Mouse (Mus musculus) lung, postnatal 25 days (tissue): ENCODE measurements at regions not wholly inside any gene's neighbourhood (a gene's known extent, or its start where the extent isn't known, plus 50 kb on each side); places are given as distances from the start of the nearest gene placed in this dataset.
"Not testable (repeated sequence)": the region's sequence is repeated elsewhere in the genome, so short reads cannot be mapped to it uniquely, and the experiment has no call there.

Experiments
- DNase-seq: peaks from one replicate; pipeline ENCODE4 v3.0.0; 2022; ENCODE audit warnings: low spot score

DNA sequence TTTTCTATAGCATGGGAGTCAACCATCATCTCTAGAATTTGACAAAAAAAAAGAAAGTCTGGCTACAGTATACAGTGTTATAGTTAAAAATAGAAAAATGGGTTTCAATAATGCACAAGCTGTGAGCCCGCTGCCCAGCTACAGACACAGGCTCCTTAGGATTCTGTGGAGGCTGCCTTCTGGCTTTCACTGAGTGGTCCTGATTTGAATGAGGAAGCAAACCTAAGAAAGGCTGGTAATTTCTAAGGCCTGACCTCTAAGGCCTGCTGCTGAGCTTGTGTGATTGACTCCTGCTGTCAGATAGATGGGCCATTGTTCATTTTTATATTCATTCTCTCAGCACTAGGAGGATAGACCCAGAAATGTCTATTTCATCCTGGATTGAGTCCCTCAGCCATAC, 67.7 kb downstream of the Alg10b start:
- DNase-seq, result no peak

DNA sequence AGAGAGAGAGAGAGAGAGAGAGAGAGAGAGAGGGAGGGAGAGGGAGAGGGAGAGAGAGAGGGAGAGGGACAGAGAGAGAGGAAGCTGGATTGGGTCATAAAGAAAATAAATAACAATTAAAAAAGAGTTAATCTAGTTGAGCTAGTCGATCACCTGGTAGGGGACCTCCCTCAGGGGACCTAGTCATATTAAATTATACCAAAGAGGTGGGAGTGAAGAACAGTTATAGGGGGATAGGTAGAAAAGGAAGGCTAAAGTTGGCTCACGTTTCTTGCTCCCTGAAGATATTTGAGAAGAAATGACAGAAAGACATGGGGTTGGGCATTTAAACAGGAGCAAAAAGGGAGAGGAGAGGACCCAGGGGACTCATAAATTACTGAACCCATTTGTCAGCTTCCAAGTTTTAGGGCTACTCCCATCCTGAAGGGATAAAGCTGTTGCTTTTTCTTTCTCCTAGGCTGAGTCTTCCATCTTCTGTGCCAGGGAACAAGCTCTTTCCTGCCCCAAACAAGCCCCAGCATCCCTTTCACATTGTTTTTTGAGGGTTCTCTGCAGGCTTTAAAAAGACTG, 70.3 kb downstream of the Alg10b start:
- DNase-seq, result no peak

DNA sequence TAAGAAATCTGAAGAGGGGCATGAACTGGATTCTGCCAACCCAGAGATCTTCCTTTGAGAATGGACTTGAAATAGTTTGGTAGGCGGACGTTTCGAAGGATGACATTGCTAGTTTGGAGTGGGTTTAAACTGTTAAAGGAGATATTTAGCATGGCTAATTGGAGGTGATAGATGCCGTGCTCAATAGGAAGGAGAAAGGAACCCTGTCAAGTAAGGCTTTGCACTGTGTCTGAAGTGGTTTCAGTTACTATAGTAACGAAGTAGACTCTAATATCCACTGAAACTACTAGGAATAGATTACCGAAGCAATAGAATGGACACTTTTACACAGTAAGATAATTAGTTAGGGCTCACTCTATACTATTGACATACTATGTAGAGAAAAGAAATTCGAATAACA, 74.5 kb downstream of the Alg10b start:
- no peak for DNase-seq

DNA sequence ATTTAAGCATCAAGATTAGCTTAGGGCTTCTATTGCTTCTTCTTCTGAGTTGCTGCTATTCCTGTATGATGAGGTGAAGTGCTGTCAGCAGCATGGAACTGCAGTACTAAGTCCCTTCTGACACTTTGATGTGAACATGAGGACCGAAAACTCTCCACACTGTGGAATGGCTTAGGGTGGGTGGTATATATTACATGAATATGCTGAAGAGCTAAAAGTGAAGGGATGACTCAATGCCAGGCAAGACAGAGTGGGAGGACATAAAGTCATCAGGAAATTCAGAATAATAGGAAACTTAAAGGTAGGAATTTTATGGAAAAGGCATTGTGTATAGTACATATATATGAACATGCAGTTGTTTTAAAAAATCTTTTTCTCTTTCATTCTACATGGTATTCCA, 79.3 kb downstream of the Alg10b start:
- no peak for DNase-seq

DNA sequence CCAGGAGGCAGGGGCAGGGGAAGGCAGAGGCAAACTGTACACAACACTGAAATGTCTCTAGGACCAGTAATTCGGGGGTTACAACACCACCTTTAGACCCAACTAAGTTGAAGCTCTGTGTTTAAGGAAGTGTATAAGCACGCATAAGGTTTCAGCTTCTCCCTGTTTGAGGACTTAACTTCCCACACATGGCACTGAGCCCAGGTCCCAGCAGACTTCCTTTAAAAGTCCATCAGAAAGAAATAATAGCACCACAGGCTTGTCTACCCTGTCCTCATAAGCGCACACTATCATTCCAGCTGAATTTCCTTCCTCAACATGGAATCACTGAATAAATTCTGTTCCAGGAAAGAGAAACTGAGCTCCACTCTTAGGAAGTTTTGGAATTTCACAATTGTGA, 80.9 kb downstream of the Alg10b start:
- DNase-seq, result no peak

DNA sequence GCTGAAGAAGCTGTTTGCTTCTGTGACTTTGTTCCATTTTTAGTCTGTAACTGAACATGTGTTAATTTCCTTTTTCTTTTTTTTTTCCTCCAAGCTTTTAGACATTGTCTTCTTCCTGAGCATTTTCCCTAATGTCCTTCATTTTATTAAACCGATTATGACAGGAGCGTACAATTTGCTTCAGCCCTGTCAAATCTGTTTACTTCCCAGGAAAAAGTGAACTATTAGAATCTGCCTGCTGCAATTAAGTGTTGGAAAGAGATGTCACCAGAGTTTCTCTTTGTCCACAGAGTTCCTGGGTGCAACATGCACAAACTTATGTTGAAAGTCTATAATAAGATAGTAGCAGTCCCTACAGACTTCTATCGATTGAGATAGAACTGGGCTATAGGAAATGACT, 82.8 kb downstream of the Alg10b start:
- DNase-seq, result no peak

DNA sequence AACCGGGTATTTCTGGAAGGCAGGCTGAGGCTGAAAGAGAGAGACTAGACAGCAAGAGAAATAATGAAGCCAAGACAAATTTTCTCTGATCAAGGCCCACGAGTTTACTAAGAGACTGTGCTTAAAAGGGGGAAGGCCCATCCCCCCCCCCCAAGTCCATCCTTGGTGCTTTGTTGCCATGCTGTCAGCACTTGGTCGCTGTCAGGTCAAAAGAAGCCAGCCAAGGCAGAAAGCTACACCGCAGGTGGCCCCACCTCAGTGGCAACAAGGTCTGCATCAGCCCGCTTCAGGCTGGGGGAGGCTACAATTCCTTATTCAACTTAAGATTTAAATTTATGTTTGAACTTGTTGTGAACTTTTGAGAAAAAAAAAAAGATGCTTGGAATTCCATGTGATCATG, 84.3 kb downstream of the Alg10b start:
- DNase-seq, result not testable (repeated sequence)

DNA sequence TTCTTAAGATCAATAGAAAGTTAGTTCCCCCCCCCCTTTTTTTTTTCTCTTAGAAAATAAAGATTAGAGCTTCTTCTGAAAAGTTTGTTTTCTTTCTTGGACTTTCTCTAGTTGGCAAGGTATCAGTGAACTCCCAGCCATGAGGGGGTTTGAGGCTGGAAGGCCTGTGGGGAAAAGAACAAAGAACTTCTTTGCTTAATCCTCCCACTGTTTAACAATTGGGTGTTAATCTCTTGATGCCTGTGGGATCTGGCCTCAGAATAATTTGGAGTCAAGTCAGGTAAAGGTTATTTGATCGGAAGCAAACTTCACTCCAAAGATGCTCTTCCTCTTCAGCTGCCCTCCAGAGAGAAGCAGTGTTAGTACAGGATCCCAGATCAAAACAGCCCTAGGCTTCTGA, 84.8 kb downstream of the Alg10b start:
- no peak for DNase-seq

DNA sequence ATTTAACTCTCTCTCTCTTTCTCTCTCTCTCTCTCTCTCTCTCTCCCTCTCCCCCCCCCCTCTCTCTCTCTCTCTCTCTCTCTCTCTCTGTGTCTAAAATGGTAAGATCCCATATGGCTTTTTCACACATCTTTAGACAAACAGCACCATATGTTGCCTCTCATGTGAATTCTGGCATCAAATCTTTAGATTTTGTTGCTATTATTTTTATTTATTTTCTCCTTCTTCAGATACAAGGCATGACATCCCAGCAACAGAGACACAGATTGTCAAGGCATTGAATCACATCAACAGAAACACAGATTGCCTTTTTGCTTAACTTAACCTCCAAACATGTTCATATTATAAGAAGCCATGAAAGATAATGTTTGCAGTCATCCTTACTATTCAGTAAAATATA, 85.6 kb downstream of the Alg10b start:
- no peak for DNase-seq

DNA sequence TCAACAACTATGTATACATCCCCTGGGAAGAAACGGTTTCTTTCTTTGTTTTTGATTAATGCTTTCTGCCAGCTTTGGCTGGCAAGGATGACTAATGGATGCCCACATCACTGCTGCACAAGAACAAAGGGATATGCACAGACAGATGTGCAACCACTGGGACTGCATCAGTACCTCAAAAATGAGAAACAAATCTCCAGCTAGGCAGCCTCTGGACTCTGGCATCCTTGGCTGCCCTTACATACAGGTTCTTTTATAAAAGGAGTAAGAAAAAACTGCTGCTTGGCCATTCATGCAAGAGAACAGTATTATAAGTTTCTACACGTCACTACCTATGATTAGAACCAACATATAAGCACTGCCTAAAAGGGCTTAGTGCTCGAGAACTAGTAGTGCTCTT, 97.7 kb downstream of the Alg10b start:
- no peak for DNase-seq

DNA sequence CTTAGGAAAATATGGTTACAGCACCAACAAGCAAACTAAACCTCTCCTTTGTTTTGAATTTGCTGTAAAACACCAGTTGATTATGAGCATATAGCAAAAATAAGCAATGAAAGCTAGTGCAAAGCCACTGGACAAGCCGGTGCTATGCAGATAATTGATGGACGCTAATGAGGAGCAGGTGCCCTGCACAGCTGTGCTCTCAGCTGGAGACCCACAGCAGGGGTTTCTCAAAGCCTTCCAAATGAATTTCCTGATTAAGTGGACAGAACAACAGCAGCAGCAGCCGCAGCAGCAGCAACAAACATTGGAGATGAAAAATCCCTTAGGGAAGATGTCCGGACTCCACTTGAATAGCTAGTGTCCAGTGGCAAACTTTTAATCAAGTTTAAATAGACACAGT, 109.2 kb downstream of the Alg10b start:
- DNase-seq, result no peak

DNA sequence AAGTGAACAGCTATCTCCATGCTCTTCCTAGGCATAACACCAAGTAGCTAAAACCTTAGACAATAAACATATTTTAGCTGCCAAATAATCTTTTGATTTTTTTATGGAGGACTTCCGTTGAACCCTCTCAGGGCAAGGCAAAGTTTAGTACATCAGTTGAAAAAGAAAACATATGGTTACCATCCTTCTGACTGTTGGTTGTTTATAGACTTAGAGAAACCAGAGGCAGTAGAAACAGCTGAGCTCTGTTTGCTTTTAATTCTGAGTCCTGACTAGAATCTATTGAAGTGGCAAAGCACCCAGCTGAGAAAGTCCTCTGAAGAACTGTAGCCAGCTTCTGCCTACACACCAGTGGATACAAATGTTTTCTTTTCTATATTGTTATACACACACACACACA, 109.7 kb downstream of the Alg10b start:
- no peak for DNase-seq

DNA sequence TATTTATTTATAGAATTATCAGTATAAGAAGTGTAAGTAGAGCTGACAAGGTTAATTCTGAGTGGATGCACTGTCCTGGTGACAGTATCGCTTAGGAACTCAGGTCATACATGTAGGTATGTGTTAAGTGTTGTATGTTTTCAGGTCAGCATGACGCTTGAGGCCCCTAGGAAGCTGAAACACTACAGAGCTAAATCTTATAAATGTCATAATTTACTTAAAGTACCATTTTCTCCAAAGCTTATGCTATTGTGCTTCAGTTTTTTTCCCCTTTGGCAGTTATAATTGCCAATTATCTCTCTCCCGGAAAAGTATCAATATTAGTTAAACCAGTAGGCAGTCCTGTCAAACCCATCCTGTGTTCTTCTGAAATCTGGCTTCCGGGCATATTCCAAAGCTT, 110.3 kb downstream of the Alg10b start:
- no peak for DNase-seq

DNA sequence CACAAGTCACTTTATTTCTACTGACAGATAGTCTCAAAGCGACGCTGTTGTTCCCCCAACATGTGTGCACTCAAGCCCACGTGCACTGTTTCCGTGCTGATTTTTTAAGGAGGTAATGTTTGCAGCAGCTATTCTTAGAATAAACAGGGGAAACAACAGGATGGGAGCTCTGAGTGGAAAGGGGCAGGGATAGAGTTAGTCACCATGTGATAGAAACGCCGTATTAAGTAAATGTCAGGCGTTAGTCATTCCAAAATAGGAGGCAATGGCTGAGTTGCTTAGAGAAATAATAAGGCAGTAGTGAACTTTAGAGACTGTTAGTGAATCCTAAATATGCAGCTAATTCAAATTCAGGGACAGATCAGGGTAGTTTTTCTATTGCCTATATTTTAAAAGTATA, 111.4 kb downstream of the Alg10b start:
- peak; percentile 9 for DNase-seq

DNA sequence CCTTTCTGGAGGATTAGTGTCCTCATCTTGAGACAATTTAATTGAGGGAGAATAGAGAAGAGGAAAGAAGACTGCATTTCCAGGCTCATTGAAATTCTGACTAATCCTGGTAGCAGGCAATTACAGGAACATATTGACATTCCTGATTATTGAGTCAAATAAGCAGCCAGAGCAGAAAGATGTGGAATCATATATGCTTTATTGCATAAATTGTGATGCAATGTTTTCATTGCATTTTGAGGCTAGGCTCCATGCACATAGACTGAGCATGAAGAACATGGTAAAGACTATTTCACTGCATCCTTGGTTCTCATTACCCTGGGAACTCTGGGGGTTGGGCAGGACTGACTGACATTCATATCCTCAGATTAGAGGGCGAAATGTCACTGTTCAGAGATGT, 116.0 kb downstream of the Alg10b start:
- no peak for DNase-seq

DNA sequence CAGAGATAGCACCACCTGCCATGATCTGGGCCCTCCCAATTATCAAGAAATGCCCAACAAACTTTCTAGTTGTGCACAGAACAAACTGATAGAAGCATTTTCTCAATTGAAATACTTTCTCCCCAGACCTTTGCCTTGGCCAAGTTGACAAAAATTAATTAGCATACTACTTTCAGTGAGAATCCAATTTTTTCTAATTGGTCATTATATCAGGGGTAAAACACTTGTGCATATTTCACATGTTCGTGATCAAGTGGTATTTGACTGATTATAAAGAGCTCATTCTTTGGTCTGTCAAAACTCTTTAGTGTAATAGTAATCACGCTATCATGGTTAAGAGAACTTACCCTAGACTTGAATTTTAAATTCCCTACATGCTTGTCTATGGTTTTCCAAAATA, 117.2 kb downstream of the Alg10b start:
- no peak for DNase-seq

DNA sequence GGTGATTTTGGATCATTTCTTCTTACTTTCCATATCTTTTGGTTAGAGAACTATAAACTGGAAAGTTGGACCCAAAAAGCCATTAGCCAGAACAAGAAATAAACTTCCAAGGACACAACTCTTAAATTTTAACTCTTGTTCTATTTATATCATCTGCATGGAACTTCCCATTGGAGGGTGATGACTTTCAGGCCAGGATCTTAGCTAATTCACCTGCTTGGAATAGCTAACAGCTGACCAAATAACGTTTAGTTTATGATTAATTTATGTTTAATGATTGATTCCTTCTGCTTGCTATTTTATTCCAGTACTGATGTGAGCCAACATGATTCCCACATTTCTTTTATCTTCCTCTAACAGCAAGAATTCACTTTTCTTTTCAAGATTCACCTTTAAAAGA, 119.7 kb downstream of the Alg10b start:
- DNase-seq, result no peak

DNA sequence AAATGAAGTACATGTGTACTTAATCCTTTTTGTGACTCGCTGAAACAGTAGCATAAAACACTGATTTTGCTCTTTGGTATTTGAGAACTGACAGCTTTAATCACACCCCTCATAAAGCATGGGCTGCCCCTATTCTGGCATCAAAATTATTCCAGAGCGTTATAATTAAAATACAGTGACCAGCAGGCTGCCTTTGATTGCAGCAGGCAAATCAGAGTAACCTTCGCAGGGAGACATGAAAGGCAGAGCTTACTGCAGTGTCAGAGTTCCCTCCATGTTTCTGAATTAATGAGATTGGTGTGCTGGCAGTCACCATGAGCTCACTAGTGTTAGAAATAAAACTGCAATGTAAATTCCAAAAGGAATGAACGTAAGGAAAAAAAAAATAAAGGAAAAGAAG, 120.8 kb downstream of the Alg10b start:
- DNase-seq, result no peak

DNA sequence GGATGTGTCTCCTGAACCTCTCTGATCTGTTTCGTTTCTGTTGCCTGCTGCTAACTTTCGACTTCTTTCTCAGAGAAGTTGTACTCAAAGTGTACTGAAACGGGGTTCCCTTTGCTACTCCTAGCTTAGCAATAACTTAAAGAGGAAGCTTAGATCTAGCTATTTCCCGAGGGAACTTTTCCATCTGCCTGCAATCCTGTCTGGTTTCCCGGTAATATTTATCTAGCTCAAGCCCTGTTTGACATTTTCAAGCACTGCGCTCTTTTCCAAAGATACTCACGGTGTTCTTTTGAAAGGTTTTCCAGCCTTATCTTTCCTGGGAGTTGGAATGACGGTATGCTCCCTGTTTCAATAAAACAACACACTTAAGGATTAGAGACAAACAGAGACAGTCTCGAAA, 122.1 kb downstream of the Alg10b start:
- DNase-seq, result no peak

DNA sequence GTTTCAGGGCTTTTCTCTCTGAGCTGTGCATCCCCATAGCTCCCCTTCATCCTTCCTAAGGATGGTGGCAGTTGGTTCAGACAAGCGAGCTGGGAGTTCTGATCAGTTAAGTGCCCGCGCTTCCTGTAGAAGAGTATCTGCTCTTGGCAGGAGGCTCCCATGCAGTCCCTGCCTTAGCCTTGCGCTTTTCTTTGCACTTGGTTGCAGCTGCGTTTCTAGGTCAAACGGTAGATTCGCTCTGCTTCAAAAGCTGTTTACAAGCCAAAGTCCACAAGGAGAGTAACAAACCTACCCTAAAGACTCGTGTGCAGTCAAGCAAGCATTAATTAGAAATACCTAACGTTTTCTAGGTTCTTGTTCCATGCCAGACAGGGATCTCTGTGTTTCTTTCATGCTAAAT, 122.6 kb downstream of the Alg10b start:
- DNase-seq, result no peak

DNA sequence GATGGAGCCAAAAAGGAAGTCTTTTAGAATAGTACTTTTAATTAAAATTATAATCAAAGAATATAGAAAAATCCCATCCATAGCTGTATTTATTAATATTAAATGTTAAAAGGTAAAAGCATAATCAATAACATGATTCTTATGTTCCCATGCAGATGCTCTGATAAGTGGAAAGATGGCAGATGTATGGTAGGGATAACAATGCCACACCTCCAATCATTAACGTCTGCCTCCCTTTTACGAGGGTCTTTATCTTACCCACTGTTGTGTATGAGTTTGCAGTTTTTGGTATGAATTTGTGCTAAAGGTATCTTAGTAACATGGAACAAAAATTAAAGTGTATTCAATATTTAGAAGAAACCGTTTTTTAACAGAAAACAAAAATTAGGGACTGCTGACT, 127.8 kb downstream of the Alg10b start:
- no peak for DNase-seq

DNA sequence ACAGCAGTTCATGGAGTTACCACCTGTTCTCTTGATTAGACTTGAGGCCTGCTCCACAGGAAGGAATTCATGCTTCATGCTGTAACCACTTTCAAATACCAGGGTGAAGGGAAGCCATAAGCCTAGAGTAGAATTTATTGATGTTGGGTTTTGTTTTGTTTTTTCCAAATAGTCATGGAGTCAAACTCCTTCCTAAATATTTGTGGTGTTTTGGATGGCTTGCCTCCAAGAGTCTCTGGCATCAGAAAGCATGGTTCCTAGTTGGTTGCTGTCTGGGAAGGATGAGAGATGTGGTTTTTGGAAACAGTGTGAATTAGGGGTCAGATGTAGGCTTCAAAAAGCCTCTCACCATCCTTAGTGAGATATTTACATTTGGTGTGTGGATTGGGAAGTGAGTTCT, 141.5 kb downstream of the Alg10b start:
- no peak for DNase-seq

DNA sequence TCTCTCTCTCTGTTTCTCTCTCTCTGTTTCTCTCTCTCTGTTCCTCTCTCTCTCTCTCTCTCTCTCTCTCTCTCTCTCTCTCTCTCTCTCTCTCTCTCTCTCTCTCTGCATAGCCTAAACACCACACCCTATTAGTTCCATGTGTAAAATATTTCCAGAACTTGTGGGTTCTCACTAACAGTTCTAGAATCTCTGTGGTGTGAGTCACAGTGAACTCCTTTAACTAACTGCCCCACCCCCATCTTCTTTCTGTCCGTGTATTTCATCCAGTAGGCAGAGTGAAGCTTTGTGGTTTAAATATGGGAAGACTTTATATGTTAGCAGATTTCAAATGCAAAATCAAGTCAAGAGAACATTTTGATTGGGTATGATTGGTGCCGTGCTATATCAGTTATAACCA, 153.8 kb downstream of the Alg10b start:
- no peak for DNase-seq

DNA sequence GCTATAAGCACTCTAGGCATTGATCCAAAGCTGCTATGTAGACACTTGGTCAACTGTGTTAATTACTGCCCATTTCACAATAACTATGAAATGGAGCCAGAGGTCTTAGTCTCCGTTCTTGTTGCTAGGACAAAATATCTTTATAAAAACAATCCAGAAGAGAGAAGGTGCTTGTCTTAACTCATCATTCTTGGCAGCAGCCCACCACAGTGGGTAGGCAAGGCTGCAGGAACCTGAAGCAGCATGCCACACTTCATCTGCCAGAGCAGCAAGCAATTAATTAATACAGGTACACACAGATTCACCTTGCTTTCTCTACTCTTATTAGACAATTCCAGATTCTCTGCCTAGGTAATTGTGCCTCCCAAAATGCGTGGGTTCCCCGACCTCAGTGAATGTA, 172.8 kb downstream of the Alg10b start:
- no peak for DNase-seq
